Mouse (Mus musculus) limb, embryonic 14.5 days (tissue): Measurements from ENCODE around the gene Hectd4. TPM values are rescaled to one million over a fixed set of nuclear protein-coding genes. Genes with fewer than 3 reads are reported as not detected.

Experiments used
- ATAC-seq: fragments of 200-750 bp; cut with Nextera tagmentation; 2 replicates; pipeline ENCODE4 v1.8.0; 2017; ENCODE audit warnings: low read depth, moderate number of reproducible peaks, moderate TSS enrichment; ENCODE audit not compliant: low FRiP score
- DNase-seq: peaks from one replicate; pipeline ENCODE4 v3.0.0-alpha.2; 2015; ENCODE audit warnings: low spot score
- H3K27ac ChIP-seq: fragments of 300-500 bp; sonication (generic); replicated peaks from 2 replicates; pipeline ENCODE4 v1.5.1; 2014; ENCODE audit warnings: low read depth, mild to moderate bottlenecking, low read length, moderate library complexity, mixed read lengths
- H3K27me3 ChIP-seq: fragments of 300-500 bp; sonication (generic); 2 replicates; pipeline ENCODE4 v1.6.1; 2014; ENCODE audit warnings: low read length, mixed read lengths; ENCODE audit not compliant: control insufficient read depth, insufficient read depth
- H3K36me3 ChIP-seq: fragments of 300-500 bp; sonication (generic); 2 replicates; pipeline ENCODE4 v1.6.1; 2014; ENCODE audit warnings: mild to moderate bottlenecking, low read length, moderate library complexity, mixed read lengths; ENCODE audit not compliant: control insufficient read depth, insufficient read depth
- H3K4me1 ChIP-seq: fragments of 300-500 bp; sonication (generic); 2 replicates; pipeline ENCODE4 v1.6.1; 2014; ENCODE audit warnings: antibody characterized with exemption, low read length, mixed read lengths; ENCODE audit not compliant: control insufficient read depth, insufficient read depth
- H3K4me2 ChIP-seq: fragments of 300-500 bp; sonication (generic); replicated peaks from 2 replicates; pipeline ENCODE4 v1.6.1; 2014; ENCODE audit warnings: low read depth, mild to moderate bottlenecking, low read length, moderate library complexity; ENCODE audit not compliant: severe bottlenecking
- H3K4me3 ChIP-seq: fragments of 300-500 bp; sonication (generic); replicated peaks from 2 replicates; pipeline ENCODE4 v1.5.1; 2014; ENCODE audit warnings: low read length
- H3K9ac ChIP-seq: fragments of 300-500 bp; sonication (generic); 2 replicates; pipeline ENCODE4 v1.6.1; 2014; ENCODE audit warnings: mild to moderate bottlenecking, low read depth, low read length, moderate library complexity; ENCODE audit not compliant: severe bottlenecking
- H3K9me3 ChIP-seq: fragments of 300-500 bp; sonication (generic); 2 replicates; pipeline ENCODE4 v1.6.1; 2016; ENCODE audit warnings: low read length; ENCODE audit not compliant: control insufficient read depth
- POLR2A ChIP-seq: fragments of 200-500 bp; IDR thresholded peaks from 2 replicates; pipeline ENCODE4 v1.8.0; 2012; ENCODE audit warnings: inconsistent platforms, mild to moderate bottlenecking, moderate library complexity, borderline replicate concordance; ENCODE audit not compliant: insufficient read depth, insufficient read length; ENCODE audit errors: extremely low read depth
- WGBS: fragments of 180-500 bp; shearing (Covaris S2); extraction: QIAGEN DNeasy Blood & Tissue Kit; methylation state at CpG from one replicate; pipeline ENCODE4 v1.1.7; 2014; 5-methylcytosine and 5-hydroxymethylcytosine counted together
- polyA plus RNA-seq, 2 experiments: library from polyadenylated mRNA; depleted of rRNA in 1 of 2; stranded (reverse) in 1 of 2; unstranded in 1 of 2; fragments of >200 nt; fragmentation: Nextera tagmentation in 1 of 2; extraction: Ambion mirVana in 1 of 2; gene quantifications; 2 replicates each; pipeline versions ENCODE4 v1.2.1 to v1.2.3; 2012 to 2014

The Hectd4 gene
- polyA plus RNA-seq, 2 experiments: 7.0 to 15.2 TPM

DNA sequence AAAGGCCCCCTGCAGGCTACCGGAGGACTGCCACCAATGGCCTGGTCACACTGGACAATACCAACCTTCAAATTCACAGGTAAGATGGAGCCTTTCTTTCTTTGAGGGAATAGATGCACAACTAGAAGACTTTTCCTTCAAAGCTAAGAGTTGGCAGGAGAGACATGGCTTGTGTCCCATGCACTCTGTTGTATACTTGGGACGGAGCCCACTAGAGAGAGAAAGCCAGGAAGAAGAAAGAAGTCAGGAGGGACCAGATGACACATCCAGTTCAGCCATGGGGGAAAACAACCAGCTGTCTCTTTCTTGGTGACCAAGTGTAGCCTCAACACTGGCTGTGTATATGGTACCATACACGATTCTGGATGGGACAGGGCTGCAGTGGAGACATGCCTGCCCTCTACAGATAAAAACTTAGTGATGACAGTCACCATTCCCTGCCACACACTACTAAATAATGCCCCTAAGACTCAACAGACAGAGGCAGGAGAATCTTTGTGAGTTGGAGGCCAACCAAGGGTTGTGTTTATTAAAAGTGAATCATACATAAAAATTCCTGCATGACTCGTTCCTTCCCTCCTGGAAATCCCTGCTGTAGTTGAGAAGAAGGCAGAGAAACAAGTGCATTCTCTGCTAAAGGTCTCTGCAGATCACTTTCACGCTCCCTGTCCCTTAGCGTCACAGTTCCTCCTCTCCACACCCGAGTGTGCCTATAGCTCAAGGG is 119.7 kb downstream of the Hectd4 start:
- no peak overlapping the region for H3K9ac ChIP-seq
- no peak overlapping the region for H3K4me2 ChIP-seq
- WGBS: 87% methylated on average over 7 of the region's 7 CpGs
- DNase-seq (no peak), ATAC-seq (no peak)
- peaks cover 87% of the 10 kb centered on the region for H3K36me3 ChIP-seq
- H3K27me3 ChIP-seq: no peaks in the 10 kb centered on the region
- no peaks in the 10 kb centered on the region for H3K9me3 ChIP-seq
- H3K4me1 ChIP-seq: no peaks in the 10 kb centered on the region
- H3K4me3 ChIP-seq: no peak overlapping the region
- H3K27ac ChIP-seq: no peak overlapping the region
- TF ChIP-seq POLR2A: no peak

DNA sequence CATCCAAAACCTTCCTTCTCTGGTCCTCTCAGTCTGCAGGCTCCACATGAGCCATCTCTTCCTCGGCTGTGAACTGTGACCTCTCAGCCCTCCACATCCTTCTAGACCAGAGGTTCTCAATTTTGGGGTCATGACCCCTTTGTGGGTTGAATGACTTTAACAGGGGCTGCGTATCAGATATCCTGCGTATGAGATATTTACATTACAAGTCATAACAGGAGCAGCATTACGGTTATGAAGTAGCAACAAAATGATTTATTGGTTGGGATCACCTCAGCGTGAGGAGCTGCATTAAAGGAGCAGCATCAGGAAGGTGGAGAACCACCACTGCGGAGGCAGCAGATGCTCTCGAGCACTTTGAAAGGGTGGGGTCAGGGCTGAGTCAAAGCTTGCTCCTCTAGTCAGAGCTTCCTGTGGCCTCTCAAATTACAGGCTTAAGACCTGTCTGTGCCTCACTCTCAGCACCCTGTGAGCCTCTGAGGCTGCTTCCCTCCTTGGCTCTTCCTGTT is 121.0 kb downstream of the Hectd4 start:
- ATAC-seq (no peak), DNase-seq (peak; percentile 20)
- H3K9ac ChIP-seq: no peak overlapping the region
- no peak for TF ChIP-seq POLR2A
- H3K4me1 ChIP-seq: no peaks in the 10 kb centered on the region
- peaks cover 88% of the 10 kb centered on the region for H3K36me3 ChIP-seq
- no peak overlapping the region for H3K4me2 ChIP-seq
- WGBS: 14% methylated on average over 7 of the region's 7 CpGs
- no peaks in the 10 kb centered on the region for H3K9me3 ChIP-seq
- H3K27me3 ChIP-seq: no peaks in the 10 kb centered on the region
- no peak overlapping the region for H3K4me3 ChIP-seq
- no peak overlapping the region for H3K27ac ChIP-seq

DNA sequence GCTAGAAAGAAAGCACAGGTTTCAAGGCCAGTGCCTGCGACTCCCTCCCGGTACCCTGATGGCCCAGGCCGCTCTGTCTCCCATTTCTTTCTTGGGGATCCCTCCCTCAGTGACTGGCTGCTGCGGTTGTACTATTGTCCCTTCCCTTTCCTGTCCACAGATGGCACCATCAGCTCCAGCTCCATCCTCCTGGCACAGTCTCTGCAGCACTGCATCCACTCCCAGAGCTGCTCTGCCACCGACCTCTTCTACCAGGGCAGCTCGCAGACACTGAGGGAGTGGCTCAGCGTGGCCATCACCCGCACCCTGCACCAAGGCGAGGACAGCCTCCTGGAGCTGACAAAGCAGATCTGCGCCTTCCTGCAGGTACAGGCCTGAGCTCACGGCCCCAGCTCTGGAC is 122.5 kb downstream of the Hectd4 start:
- ATAC-seq (no peak), DNase-seq (no peak)
- 93% methylated on average over 11 of the region's 11 CpGs for WGBS
- Histone ChIP-seq H3K9me3 (no peaks in the 10 kb centered on the region), H3K27me3 (no peaks in the 10 kb centered on the region), H3K4me3 (no peak overlapping the region), H3K4me2 (no peak overlapping the region), H3K27ac (no peak overlapping the region), H3K9ac (no peak overlapping the region), H3K36me3 (peaks cover 79% of the 10 kb centered on the region), H3K4me1 (no peaks in the 10 kb centered on the region)
- TF ChIP-seq POLR2A: no peak

DNA sequence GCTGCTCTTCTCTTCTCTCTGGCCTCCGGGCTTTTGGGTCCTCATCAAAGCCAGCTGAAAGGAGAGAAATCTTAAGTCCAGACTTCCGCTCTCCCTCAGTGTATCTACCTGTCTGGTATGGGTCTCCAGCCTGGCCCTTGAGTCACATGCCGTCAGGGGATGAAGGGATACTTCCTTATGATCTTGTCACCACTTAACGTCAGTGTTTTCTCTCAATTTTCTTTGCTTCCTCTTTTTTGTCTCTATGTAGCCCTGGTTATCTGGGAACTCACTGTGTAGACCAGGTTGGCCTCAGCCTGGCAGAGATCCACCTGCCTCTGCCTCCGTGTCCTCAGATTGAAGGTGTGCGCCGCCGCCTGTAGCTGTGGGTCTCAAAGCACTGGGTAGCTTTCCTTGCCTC is 124.0 kb downstream of the Hectd4 start:
- Histone ChIP-seq H3K4me1 (no peaks in the 10 kb centered on the region), H3K9ac (no peak overlapping the region), H3K36me3 (peaks cover 78% of the 10 kb centered on the region), H3K9me3 (no peaks in the 10 kb centered on the region), H3K4me2 (no peak overlapping the region), H3K4me3 (no peak overlapping the region), H3K27ac (no peak overlapping the region), H3K27me3 (no peaks in the 10 kb centered on the region)
- ATAC-seq (no peak), DNase-seq (no peak)
- no peak for TF ChIP-seq POLR2A
- WGBS: 93% methylated on average over 8 of the region's 8 CpGs

DNA sequence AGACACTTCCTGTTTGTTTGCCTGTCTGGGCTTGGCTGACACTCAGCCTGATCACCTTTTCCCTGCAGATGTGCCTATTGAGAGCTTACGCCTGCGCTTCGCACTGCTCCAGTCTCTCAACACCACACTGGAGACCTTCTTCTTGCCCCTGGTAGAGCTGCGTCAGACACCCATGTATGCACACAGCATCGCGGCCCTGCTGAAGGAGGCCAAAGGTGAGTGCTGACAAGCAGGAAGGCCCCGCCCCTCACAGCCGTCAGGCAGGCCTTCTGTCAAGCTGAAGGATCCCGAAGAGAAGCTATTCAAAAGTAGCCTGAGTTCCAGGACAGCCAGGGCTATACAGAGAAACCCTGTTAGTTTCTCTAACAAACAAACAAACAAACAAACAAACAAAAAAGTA is 139.2 kb downstream of the Hectd4 start:
- DNase-seq: no peak
- no peak for TF ChIP-seq POLR2A
- no peak overlapping the region for H3K4me3 ChIP-seq
- H3K9ac ChIP-seq: no peak overlapping the region
- H3K9me3 ChIP-seq: no peaks in the 10 kb centered on the region
- ATAC-seq: no peak
- H3K27ac ChIP-seq: no peak overlapping the region
- peaks cover 99% of the 10 kb centered on the region for H3K36me3 ChIP-seq
- H3K27me3 ChIP-seq: no peaks in the 10 kb centered on the region
- H3K4me2 ChIP-seq: no peak overlapping the region
- WGBS: 66% methylated on average over 9 of the region's 9 CpGs
- no peaks in the 10 kb centered on the region for H3K4me1 ChIP-seq
